8 mouse cellular contexts compared by ENCODE assay signal in genomic region chr13:108157732-108158464, GRCm38 (mm10). TPM values are rescaled to one million over a fixed set of nuclear protein-coding genes. Genes with fewer than 3 reads are reported as not detected.
A peak's percentile ranks its signal among the peaks of the same experiment; 100 is the strongest.
DNase-seq lines count a peak whose midpoint lies in the region; ATAC-seq and TF ChIP-seq lines count a peak whose summit lies in the region.

No protein-coding gene starts in this region.

- H3K27ac ChIP-seq in thymus, adult 2 months (ENCODE audit: control insufficient read depth, insufficient read depth, low read length) = no peak overlapping the region
- H3K27ac ChIP-seq in midbrain, embryonic 16.5 days (ENCODE audit: low read length) = no peak overlapping the region; the same call in 1 of the 2 replicates

- H3K4me1 ChIP-seq in thymus, adult 2 months (replicated peaks; ENCODE audit: control insufficient read depth, insufficient read depth, low read length) = peaks cover 6% of the 10 kb centered on the region
- peaks cover 15% of the 10 kb centered on the region for H3K4me1 ChIP-seq in midbrain, embryonic 16.5 days (ENCODE audit: control insufficient read depth, insufficient read depth, low read length)

- DNase-seq in frontal cortex, postnatal 36 days (ENCODE audit: low spot score in 2 of 2) = no peak
- no peak for DNase-seq in thymus, adult 2 months
- no peak for DNase-seq in thymus, postnatal 4 days
- no peak for DNase-seq in spleen, postnatal 36 days (ENCODE audit: low spot score in 2 of 2)
- DNase-seq in kidney, adult 11 months = no peak

- no peaks in the 10 kb centered on the region for H3K9me3 ChIP-seq in midbrain, embryonic 16.5 days (replicated peaks; ENCODE audit: control insufficient read depth, low read length, poor library complexity, severe bottlenecking)

- ATAC-seq in frontal cortex, adult (ENCODE audit: low TSS enrichment) = peak; percentile 55
- ATAC-seq in inflammation-experienced regulatory T-cells, adult 6 months = peak; percentile 57
- peak; percentile 72 for ATAC-seq in midbrain, embryonic 16.5 days

- no peaks in the 10 kb centered on the region for H3K36me3 ChIP-seq in thymus, adult 2 months (ENCODE audit: control insufficient read depth, insufficient read depth, low read length)
- H3K36me3 ChIP-seq in midbrain, embryonic 16.5 days (ENCODE audit: control insufficient read depth, insufficient read depth, low read length) = 0 out of 2 replicates have a peak, but pooled peaks cover 2% of the 10 kb centered on the region

- WGBS in thymus, adult 2 months = 6% methylated on average over 40 of the region's 42 CpGs
- WGBS in midbrain, embryonic 16.5 days = 3% methylated on average over 40 of the region's 42 CpGs

- H3K4me2 ChIP-seq in midbrain, embryonic 16.5 days (ENCODE audit: low read length) = peak overlapping the region; percentile 71

- TF ChIP-seq CTCF in thymus, adult 2 months (IDR thresholded peaks at IDR 0.05; ENCODE audit: borderline replicate concordance, control insufficient read depth, extremely low read depth, insufficient read depth, low read length, poor library complexity) = no peak

- H3K4me3 ChIP-seq in thymus, adult 2 months (ENCODE audit: control insufficient read depth, insufficient read depth, low read length) = peak overlapping the region; percentile 94
- peak overlapping the region; percentile 85 for H3K4me3 ChIP-seq in midbrain, embryonic 16.5 days (ENCODE audit: low read depth, low read length)

- no peak for TF ChIP-seq POLR2A in thymus, adult 2 months (IDR thresholded peaks at IDR 0.05; ENCODE audit: control insufficient read depth, extremely low read depth, insufficient read depth, low read length, poor library complexity)

- H3K9ac ChIP-seq in midbrain, embryonic 16.5 days (ENCODE audit: low read depth, low read length) = peak overlapping the region; percentile 74

- no peaks in the 10 kb centered on the region for H3K27me3 ChIP-seq in thymus, adult 2 months (ENCODE audit: control insufficient read depth, insufficient read depth, low read length)
- H3K27me3 ChIP-seq in midbrain, embryonic 16.5 days (ENCODE audit: control insufficient read depth, insufficient read depth, low read depth, low read length) = no peaks in the 10 kb centered on the region

RNA-seq across cellular contexts. Expression of gene Ndufaf2, which starts 0.5 kb away (rescaled TPM):
- 4.1 and 5.0 TPM in 2 replicates for polyA plus RNA-seq in thymus, adult 2 months (2012; rRNA removed)
- polyA plus RNA-seq in inflammation-experienced regulatory T-cells, adult 6 months (2017; shearing (Covaris generic)) = 10 to 100 TPM; 38.9 to 47.2 (median 43.2) TPM
- polyA plus RNA-seq in midbrain, embryonic 16.5 days (2015; fragmentation: Nextera tagmentation; extraction: Ambion mirVana) = 68.5 TPM in 2 replicates

RNA-seq across cellular contexts. Expression of gene Ercc8, which starts 0.6 kb away (rescaled TPM):
- 15.3 and 17.4 TPM in 2 replicates for polyA plus RNA-seq in thymus, adult 2 months (2012; rRNA removed)
- polyA plus RNA-seq in inflammation-experienced regulatory T-cells, adult 6 months (2017; shearing (Covaris generic)) = 10 to 100 TPM in 2 of 3 experiments, 1 to 10 TPM in 1; 6.9 to 10.5 (median 10.4) TPM
- polyA plus RNA-seq in midbrain, embryonic 16.5 days (2015; fragmentation: Nextera tagmentation; extraction: Ambion mirVana) = 32.0 and 33.6 TPM in 2 replicates

RNA-seq across cellular contexts. Expression of gene Elovl7, which starts 56.3 kb away (rescaled TPM):
- polyA plus RNA-seq in thymus, adult 2 months (2012; rRNA removed) = 0.87 and 1.2 TPM in 2 replicates
- polyA plus RNA-seq in inflammation-experienced regulatory T-cells, adult 6 months (2017; shearing (Covaris generic)) = under 1 TPM; 0.28 to 0.87 (median 0.37) TPM
- 1.9 and 2.3 TPM in 2 replicates for polyA plus RNA-seq in midbrain, embryonic 16.5 days (2015; fragmentation: Nextera tagmentation; extraction: Ambion mirVana)
